Mouse (Mus musculus) heart, postnatal 0 days (tissue): ENCODE data around the gene Dhx37. TPM values are rescaled to one million over a fixed set of nuclear protein-coding genes. Genes with fewer than 3 reads are reported as not detected.
A peak's percentile ranks its signal among the peaks of the same experiment; 100 is the strongest.

Source experiments
- ATAC-seq: fragments of 200-750 bp; cut with Nextera tagmentation; 2 replicates; pipeline ENCODE4 v1.8.0; 2017; ENCODE audit warnings: low read depth, moderate number of reproducible peaks, moderate library complexity; ENCODE audit not compliant: insufficient read depth
- DNase-seq: peaks from one replicate; pipeline ENCODE4 v3.0.0-alpha.2; 2016; ENCODE audit warnings: low spot score
- H3K27ac ChIP-seq: fragments of 300-500 bp; sonication (generic); 2 replicates; pipeline ENCODE4 v1.5.1; 2014; ENCODE audit warnings: low read depth, mild to moderate bottlenecking
- H3K27me3 ChIP-seq: fragments of 300-500 bp; sonication (generic); 2 replicates; pipeline ENCODE4 v1.6.1; 2014; ENCODE audit warnings: low read length, mixed read lengths; ENCODE audit not compliant: control insufficient read depth, insufficient read depth
- H3K36me3 ChIP-seq: fragments of 300-500 bp; sonication (generic); replicated peaks from 2 replicates; pipeline ENCODE4 v1.6.1; 2014; ENCODE audit warnings: low read length, mixed read lengths; ENCODE audit not compliant: control insufficient read depth, insufficient read depth
- H3K4me1 ChIP-seq: fragments of 300-500 bp; sonication (generic); 2 replicates; pipeline ENCODE4 v1.6.1; 2014; ENCODE audit warnings: antibody characterized with exemption; ENCODE audit not compliant: control insufficient read depth, insufficient read depth
- H3K4me2 ChIP-seq: fragments of 300-500 bp; sonication (generic); 2 replicates; pipeline ENCODE4 v1.6.1; 2014; ENCODE audit warnings: low read depth, mild to moderate bottlenecking, low read length, moderate library complexity
- H3K4me3 ChIP-seq: fragments of 300-500 bp; sonication (generic); 2 replicates; pipeline ENCODE4 v1.5.1; 2014; ENCODE audit warnings: low read depth, low read length
- H3K9ac ChIP-seq: fragments of 300-500 bp; sonication (generic); replicated peaks from 2 replicates; pipeline ENCODE4 v1.6.1; 2014; ENCODE audit warnings: low read depth, low read length, mixed read lengths
- H3K9me3 ChIP-seq: fragments of 300-500 bp; sonication (generic); replicated peaks from 2 replicates; pipeline ENCODE4 v1.6.1; 2016; ENCODE audit warnings: low read length; ENCODE audit not compliant: control insufficient read depth
- CTCF ChIP-seq: IDR thresholded peaks from 2 replicates; pipeline ENCODE4 v1.5.1; 2016; ENCODE audit warnings: antibody characterized with exemption, control low read depth, low read depth
- EP300 ChIP-seq: IDR thresholded peaks from 2 replicates; pipeline ENCODE4 v1.6.1; 2016; ENCODE audit warnings: antibody characterized with exemption, low read depth
- WGBS: fragments of 180-500 bp; shearing (Covaris S2); extraction: QIAGEN DNeasy Blood & Tissue Kit; methylation state at CpG from one replicate; pipeline ENCODE4 v1.1.7; 2014; 5-methylcytosine and 5-hydroxymethylcytosine counted together
- polyA plus RNA-seq: library from polyadenylated mRNA; unstranded; fragments of >200 nt; fragmentation: Nextera tagmentation; extraction: Ambion mirVana; gene quantifications from 2 replicates; pipeline ENCODE4 v1.2.1, GENCODE M21; 2015
- total RNA-seq: library from RNA; depleted of rRNA; stranded (reverse); fragments of >200 nt; gene quantifications from 2 replicates; pipeline ENCODE4 v1.2.3, GENCODE M21; 2014; ENCODE audit warnings: low replicate concordance

Gene Dhx37
- total and polyA plus RNA-seq, 2 experiments from 2014 or later, result 5.9 to 6.8 TPM

DNA sequence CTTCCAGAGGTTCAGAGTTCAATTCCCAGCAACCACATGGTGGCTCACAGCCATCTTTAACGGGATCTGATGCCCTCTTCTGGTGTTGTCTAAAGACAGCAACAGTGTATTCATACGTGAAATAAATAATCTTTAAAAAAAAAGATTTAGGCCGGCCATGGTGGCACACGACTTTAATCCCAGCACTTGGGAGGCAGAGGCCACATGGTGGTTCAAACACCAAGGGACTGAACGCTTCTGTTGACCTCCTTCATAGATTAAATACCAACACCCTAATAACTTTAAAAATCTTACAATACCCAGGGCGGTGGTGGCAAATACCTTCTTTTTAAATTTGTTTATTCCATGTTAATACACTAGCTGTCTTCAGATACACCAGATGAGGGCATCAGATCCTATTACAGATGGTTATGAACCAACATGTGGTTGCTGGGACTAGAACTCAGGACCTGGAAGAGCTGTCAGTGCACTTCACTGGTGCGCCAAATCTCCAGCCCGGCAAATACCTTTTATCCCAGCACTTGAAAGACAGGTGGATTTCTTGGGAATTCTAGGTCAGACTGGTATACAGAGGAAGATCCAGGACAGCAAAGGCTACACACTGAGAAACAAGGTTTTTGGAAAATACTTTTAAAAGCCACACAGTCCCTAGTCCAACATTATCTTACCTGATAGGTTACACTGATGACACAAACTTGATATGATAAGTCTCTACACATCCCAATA lies 48.5 kb downstream of the Dhx37 start:
- H3K27me3 ChIP-seq, result no peaks in the 10 kb centered on the region
- peaks cover 23% of the 10 kb centered on the region for H3K36me3 ChIP-seq
- TF ChIP-seq CTCF (no peak), EP300 (0 out of 2 replicates have a peak, but pooled peaks have one; percentile 10)
- no peak for ATAC-seq
- H3K4me3 ChIP-seq, result peak overlapping the region; percentile 35
- H3K9me3 ChIP-seq, result no peaks in the 10 kb centered on the region
- DNase-seq, result no peak
- no peaks in the 10 kb centered on the region for H3K4me1 ChIP-seq
- H3K9ac ChIP-seq, result 0 out of 2 replicates have a peak overlapping the region, but pooled peaks have one; percentile 20
- peak overlapping the region; percentile 53 for H3K4me2 ChIP-seq
- WGBS, result 50% methylated on average over 8 of the region's 8 CpGs
- no peak overlapping the region for H3K27ac ChIP-seq

DNA sequence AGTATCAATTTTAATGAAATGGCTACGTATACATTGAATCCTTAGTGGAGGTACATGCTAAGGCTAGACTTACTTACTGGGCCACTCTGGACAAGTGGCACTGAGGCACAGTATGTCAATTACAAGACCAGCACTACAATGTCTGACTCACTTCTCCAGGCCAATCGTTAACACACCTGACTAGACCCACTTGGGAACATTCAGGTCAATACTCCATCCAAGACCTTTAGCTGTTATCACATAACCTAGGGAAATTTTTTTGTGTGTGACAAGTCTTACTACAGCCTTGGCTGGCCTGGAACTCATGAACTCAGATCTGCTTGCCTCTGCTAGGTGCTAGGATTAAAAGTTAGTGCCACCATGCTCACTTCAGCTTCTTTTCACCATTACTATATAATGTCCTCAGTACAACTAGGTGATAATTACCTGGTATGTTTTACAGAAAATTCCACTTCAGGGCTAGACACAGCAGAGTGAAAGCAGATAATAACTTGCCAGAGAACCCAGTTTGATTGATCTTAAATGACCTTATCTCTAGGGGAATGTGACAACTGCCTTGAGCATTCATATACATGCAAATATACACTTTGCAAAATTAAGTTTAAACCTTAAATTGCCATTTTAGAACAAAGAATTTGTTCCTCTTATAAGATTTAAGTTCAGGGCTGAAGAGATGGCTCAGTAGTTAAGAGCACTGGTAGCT lies 49.3 kb downstream of the Dhx37 start:
- TF ChIP-seq EP300 (no peak), CTCF (no peak)
- H3K9me3 ChIP-seq, result no peaks in the 10 kb centered on the region
- no peaks in the 10 kb centered on the region for H3K4me1 ChIP-seq
- ATAC-seq (no peak), DNase-seq (no peak)
- H3K27me3 ChIP-seq, result no peaks in the 10 kb centered on the region
- 0 out of 2 replicates have a peak overlapping the region, but pooled peaks have one; percentile 35 for H3K4me3 ChIP-seq
- H3K4me2 ChIP-seq, result peak overlapping the region; percentile 53
- peaks cover 23% of the 10 kb centered on the region for H3K36me3 ChIP-seq
- H3K27ac ChIP-seq, result no peak overlapping the region
- no peak overlapping the region for H3K9ac ChIP-seq
- 74% methylated on average over 2 of the region's 2 CpGs for WGBS

DNA sequence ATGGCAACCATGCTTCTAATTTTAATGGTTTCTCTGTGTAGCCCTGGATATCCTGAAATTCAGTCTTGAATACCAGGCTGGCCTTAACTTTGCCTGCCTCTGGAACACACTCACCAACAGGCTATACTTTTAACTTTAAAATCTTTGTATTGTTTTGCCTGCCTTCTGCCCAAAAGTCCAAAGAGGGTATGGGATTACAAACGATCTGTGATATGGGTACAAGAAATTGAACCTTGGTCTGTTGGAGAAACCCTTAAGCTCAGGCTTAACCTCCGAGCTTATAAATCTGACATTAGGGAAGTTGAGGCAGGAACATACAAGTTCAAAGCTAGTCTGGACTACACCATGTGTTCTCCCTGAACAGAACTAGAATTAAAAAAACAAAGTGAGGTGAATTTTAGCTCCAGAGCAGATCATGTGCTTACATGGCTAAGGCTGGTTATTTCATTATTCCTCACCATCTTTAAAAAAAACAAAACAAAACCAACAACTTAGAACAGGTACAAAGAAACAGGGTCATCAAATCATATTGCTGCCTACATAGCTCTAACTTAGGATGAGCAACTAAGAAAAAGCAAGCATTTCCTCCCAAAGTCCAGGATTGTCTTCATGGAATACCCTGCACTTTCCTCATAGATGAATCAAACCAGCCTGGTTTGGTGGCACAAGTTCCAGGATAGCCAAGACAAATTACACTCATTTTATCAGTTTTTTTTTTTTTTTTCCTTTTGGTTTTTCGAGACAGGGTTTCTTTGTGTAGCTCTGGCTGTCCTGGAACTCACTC lies 50.1 kb downstream of the Dhx37 start:
- no peaks in the 10 kb centered on the region for H3K27me3 ChIP-seq
- DNase-seq, result no peak
- H3K4me1 ChIP-seq, result no peaks in the 10 kb centered on the region
- no peak overlapping the region for H3K27ac ChIP-seq
- 65% methylated on average over 3 of the region's 3 CpGs for whole genome bisulfite sequencing
- no peak overlapping the region for H3K9ac ChIP-seq
- H3K4me3 ChIP-seq, result no peak overlapping the region
- 0 out of 2 replicates have a peak, but pooled peaks have one; percentile 2 for ATAC-seq
- peaks cover 23% of the 10 kb centered on the region for H3K36me3 ChIP-seq
- no peak overlapping the region for H3K4me2 ChIP-seq
- H3K9me3 ChIP-seq, result no peaks in the 10 kb centered on the region
- TF ChIP-seq CTCF (no peak), EP300 (no peak)

DNA sequence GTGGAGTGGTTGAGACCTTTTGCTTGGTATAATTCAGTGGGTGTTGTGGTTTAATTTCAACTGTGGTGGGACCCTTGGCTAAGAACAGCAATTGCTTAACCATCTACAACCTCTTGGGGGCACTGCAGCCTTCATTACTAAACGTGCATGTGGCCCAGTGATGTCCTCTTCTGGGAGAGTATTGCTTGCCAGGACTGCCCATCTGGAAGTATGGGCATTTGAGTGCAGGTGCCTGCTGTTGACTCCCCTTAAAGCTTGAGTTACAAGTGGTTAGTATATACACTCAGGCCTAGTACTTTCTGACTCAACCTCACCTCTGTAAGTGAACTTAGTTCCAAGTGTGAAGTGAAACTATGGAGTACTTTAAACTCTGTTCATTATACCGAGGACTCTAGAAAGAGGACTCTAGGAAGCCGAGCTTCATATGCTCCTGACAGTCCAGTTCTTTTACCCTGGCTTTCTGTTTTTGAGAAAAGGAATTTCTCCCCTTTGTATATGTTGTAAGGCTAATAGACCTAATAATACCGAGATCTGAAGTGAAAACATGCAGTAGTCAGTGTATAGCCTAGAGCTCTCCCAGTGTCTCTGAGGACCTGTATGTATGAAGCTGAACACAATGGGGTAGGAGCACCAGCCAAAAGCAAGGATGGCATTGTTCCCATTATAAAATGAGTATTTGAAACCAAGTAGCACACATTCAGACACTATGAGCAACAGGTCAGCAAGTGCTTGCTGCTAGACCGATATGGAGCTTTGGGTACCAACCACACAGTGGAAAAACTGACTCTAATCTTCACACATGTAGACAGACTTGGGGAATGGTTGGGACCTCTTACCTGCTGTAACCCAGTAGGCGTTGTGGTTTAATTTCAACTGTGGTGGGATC lies 51.0 kb downstream of the Dhx37 start:
- peaks cover 17% of the 10 kb centered on the region for H3K36me3 ChIP-seq
- no peak overlapping the region for H3K9ac ChIP-seq
- no peak overlapping the region for H3K4me2 ChIP-seq
- no peak overlapping the region for H3K4me3 ChIP-seq
- peak; percentile 58 for ATAC-seq
- no peaks in the 10 kb centered on the region for H3K27me3 ChIP-seq
- no peaks in the 10 kb centered on the region for H3K9me3 ChIP-seq
- TF ChIP-seq EP300, result no peak
- TF ChIP-seq CTCF, result peak; percentile 72
- peak overlapping the region; percentile 18 for H3K27ac ChIP-seq
- WGBS, result 42% methylated on average over 6 of the region's 6 CpGs
- DNase-seq, result peak; percentile 70
- H3K4me1 ChIP-seq, result no peaks in the 10 kb centered on the region
